Mouse (Mus musculus): ENCODE results near the gene Mfsd4a.

DNA sequence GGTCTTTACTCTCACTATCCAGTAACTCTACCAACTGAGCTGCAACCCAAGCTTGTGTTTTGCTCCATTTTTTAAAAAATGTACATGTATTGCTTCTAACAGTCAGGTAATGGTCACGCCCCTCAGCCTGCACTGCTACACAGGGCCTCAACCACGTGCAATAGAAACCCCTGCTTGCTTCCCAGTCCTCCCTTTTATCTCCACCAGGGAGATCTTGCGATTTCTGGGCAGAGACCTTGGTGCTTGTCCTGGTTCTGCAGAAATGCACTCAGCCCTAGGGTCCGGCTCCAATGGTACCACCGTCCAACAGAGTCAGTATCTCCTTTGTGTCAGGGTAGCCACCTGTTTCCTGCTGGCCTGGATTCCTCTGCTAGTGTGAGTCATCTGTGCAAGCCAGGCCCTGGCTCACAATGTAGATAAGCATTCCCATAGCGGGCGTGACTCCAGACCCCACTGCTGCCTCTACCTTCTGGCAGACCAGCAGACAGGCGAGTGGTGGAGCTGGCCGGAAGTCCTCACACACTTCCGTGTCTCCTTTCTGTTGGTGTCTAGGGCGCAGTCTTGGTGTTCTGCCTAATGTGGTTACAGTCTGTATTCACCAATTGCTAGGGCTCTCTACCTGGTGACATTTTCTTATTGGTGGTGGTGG, 27.6 kb upstream of the Mfsd4a start:
- TF ChIP-seq POLR2A (IDR thresholded peaks at IDR 0.05; ENCODE audit: extremely low read depth, insufficient read depth, low read length) (no peak), CTCF (IDR thresholded peaks at IDR 0.05; ENCODE audit: extremely low read depth, insufficient read depth, low read length) (no peak)
